Mouse (Mus musculus) effector memory CD4-positive, alpha-beta T cell, adult 7 months (primary cell): Measurements from ENCODE around the gene Cdca7l. TPM values are rescaled to one million over a fixed set of nuclear protein-coding genes. Genes with fewer than 3 reads are reported as not detected.

Source experiments
- polyA plus RNA-seq: library from polyadenylated mRNA; unstranded; fragments of 100-300 nt; shearing (Covaris generic); gene quantifications from one replicate; pipeline ENCODE4 v1.2.1, GENCODE M21; 2017

The Cdca7l gene
- 34.8 TPM for polyA plus RNA-seq

DNA sequence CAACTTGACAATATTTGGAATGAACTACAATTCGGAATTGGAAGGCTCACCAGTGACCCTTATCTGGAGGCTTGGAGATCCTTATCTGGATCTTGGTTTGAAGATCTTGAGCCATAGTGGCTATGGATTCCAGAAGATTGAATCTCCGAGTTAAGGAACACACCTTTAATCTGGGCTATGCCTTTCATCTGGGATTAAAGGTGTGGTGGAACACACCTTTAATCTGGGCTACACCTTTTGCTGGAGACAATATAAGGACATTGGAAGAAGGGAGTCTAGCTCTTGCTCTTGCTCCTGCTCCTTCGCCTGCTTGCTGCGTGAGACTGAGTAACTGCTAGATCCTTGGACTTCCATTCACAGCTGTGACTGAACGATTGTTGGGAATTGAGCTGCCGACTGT is at the start of gene Cdca7l:
Cdca7l (plus strand) TSS at position 301 of the 400 bp plus-strand sequence.

